Mouse (Mus musculus): ENCODE measurements around the gene Selenow. TPM values are rescaled to one million over a fixed set of nuclear protein-coding genes. Genes with fewer than 3 reads are reported as not detected.

Selenow gene
- polyA plus RNA-seq (2015; fragmentation: Nextera tagmentation; extraction: Ambion mirVana): 654 and 659 TPM in 2 replicates

- Histone ChIP-seq H3K9ac (ENCODE audit: low read length) (peak within 1 kb of the TSS; percentile 78), H3K27me3 (ENCODE audit: control insufficient read depth, insufficient read depth, low read length) (no peaks in the 10 kb centered on the region), H3K4me2 (ENCODE audit: low read depth, low read length) (peak within 1 kb of the TSS; percentile 88), H3K4me3 (ENCODE audit: low read length) (peak within 1 kb of the TSS; percentile 91), H3K9me3 (replicated peaks; ENCODE audit: control insufficient read depth, low read length) (no peaks in the 10 kb centered on the region), H3K36me3 (ENCODE audit: control insufficient read depth, insufficient read depth) (peaks cover 20% of the 10 kb centered on the region), H3K4me1 (ENCODE audit: control insufficient read depth, insufficient read depth, low read length) (peaks cover 16% of the 10 kb centered on the region), H3K27ac (ENCODE audit: low read length) (peak within 1 kb of the TSS; percentile 70)
- peak; percentile 92 for ATAC-seq (replicated peaks; ENCODE audit: extremely low read depth, insufficient read depth, low FRiP score)
- WGBS: under 1% methylated on average over 33 of the region's 33 CpGs
These were observed at the start of gene Selenow for GRCm38 (mm10) chr7:15922220-15922773. Gene Selenow (minus strand): TSS chr7:15922402.

GRCm38 (mm10) chr7:15969674-15970073, 47.5 kb upstream of the Selenow start:
- Histone ChIP-seq H3K4me3 (ENCODE audit: low read length) (no peak overlapping the region), H3K4me1 (ENCODE audit: control insufficient read depth, insufficient read depth, low read length) (peaks cover 5% of the 10 kb centered on the region), H3K9me3 (replicated peaks; ENCODE audit: control insufficient read depth, low read length) (0 out of 2 replicates have a peak, but pooled peaks cover 2% of the 10 kb centered on the region), H3K4me2 (ENCODE audit: low read depth, low read length) (no peak overlapping the region), H3K27me3 (ENCODE audit: control insufficient read depth, insufficient read depth, low read length) (no peaks in the 10 kb centered on the region), H3K36me3 (ENCODE audit: control insufficient read depth, insufficient read depth) (peaks cover 25% of the 10 kb centered on the region), H3K27ac (ENCODE audit: low read length) (no peak overlapping the region), H3K9ac (ENCODE audit: low read length) (no peak overlapping the region)
- no peak for ATAC-seq (replicated peaks; ENCODE audit: extremely low read depth, insufficient read depth, low FRiP score)
- WGBS: 79% methylated on average over 3 of the region's 3 CpGs

- no peak for ATAC-seq (replicated peaks; ENCODE audit: extremely low read depth, insufficient read depth, low FRiP score)
These were observed 46.1 kb upstream of the Selenow start for GRCm38 (mm10) chr7:15968322-15968721.

GRCm38 (mm10) chr7:15967312-15967711, 45.1 kb upstream of the Selenow start, which contains the start of gene Ehd2:
Gene Ehd2 (minus strand): TSS chr7:15967567.
- Histone ChIP-seq H3K27ac (ENCODE audit: low read length) (peak within 1 kb of the TSS; percentile 36; the same call in 1 of the 2 replicates), H3K36me3 (ENCODE audit: control insufficient read depth, insufficient read depth) (peaks cover 15% of the 10 kb centered on the region), H3K4me2 (ENCODE audit: low read depth, low read length) (peak within 1 kb of the TSS; percentile 68), H3K4me1 (ENCODE audit: control insufficient read depth, insufficient read depth, low read length) (peaks cover 25% of the 10 kb centered on the region), H3K9ac (ENCODE audit: low read length) (peak within 1 kb of the TSS; percentile 82), H3K9me3 (replicated peaks; ENCODE audit: control insufficient read depth, low read length) (0 out of 2 replicates have a peak, but pooled peaks cover 2% of the 10 kb centered on the region), H3K27me3 (ENCODE audit: control insufficient read depth, insufficient read depth, low read length) (no peaks in the 10 kb centered on the region), H3K4me3 (ENCODE audit: low read length) (peak within 1 kb of the TSS; percentile 63)
- peak; percentile 83 for ATAC-seq (replicated peaks; ENCODE audit: extremely low read depth, insufficient read depth, low FRiP score)
- under 1% methylated on average over 22 of the region's 22 CpGs for WGBS

More at GRCm38 (mm10) chr7:15968322-15968721, 46.1 kb upstream of the Selenow start:
- Histone ChIP-seq H3K9ac (ENCODE audit: low read length) (no peak overlapping the region), H3K9me3 (replicated peaks; ENCODE audit: control insufficient read depth, low read length) (0 out of 2 replicates have a peak, but pooled peaks cover 2% of the 10 kb centered on the region), H3K4me3 (ENCODE audit: low read length) (no peak overlapping the region), H3K4me2 (ENCODE audit: low read depth, low read length) (no peak overlapping the region), H3K36me3 (ENCODE audit: control insufficient read depth, insufficient read depth) (peaks cover 17% of the 10 kb centered on the region), H3K27me3 (ENCODE audit: control insufficient read depth, insufficient read depth, low read length) (no peaks in the 10 kb centered on the region), H3K4me1 (ENCODE audit: control insufficient read depth, insufficient read depth, low read length) (peaks cover 14% of the 10 kb centered on the region), H3K27ac (ENCODE audit: low read length) (no peak overlapping the region)
- 82% methylated on average over 8 of the region's 8 CpGs for WGBS

- H3K4me1 ChIP-seq (ENCODE audit: control insufficient read depth, insufficient read depth, low read length): peaks cover 33% of the 10 kb centered on the region
- peaks cover 8% of the 10 kb centered on the region for H3K36me3 ChIP-seq (ENCODE audit: control insufficient read depth, insufficient read depth)
- WGBS: 59% methylated on average over 3 of the region's 3 CpGs
- no peaks in the 10 kb centered on the region for H3K27me3 ChIP-seq (ENCODE audit: control insufficient read depth, insufficient read depth, low read length)
- no peak for ATAC-seq (replicated peaks; ENCODE audit: extremely low read depth, insufficient read depth, low FRiP score)
- peak overlapping the region; percentile 63 for H3K4me3 ChIP-seq (ENCODE audit: low read length)
- H3K27ac ChIP-seq (ENCODE audit: low read length): no peak overlapping the region
- H3K9ac ChIP-seq (ENCODE audit: low read length): peak overlapping the region; percentile 82
- H3K4me2 ChIP-seq (ENCODE audit: low read depth, low read length): peak overlapping the region; percentile 68
- 0 out of 2 replicates have a peak, but pooled peaks cover 2% of the 10 kb centered on the region for H3K9me3 ChIP-seq (replicated peaks; ENCODE audit: control insufficient read depth, low read length)
These were observed 44.3 kb upstream of the Selenow start for GRCm38 (mm10) chr7:15966489-15966888.

- H3K27ac ChIP-seq (ENCODE audit: low read length): peak overlapping the region; percentile 98
- no peaks in the 10 kb centered on the region for H3K9me3 ChIP-seq (replicated peaks; ENCODE audit: control insufficient read depth, low read length)
- peak overlapping the region; percentile 54 for H3K9ac ChIP-seq (ENCODE audit: low read length)
- peak overlapping the region; percentile 63 for H3K4me3 ChIP-seq (ENCODE audit: low read length)
- peaks cover 12% of the 10 kb centered on the region; the same call in 1 of the 2 replicates for H3K36me3 ChIP-seq (ENCODE audit: control insufficient read depth, insufficient read depth)
- ATAC-seq (replicated peaks; ENCODE audit: extremely low read depth, insufficient read depth, low FRiP score): no peak
- 71% methylated on average over 32 of the region's 32 CpGs for WGBS
- H3K27me3 ChIP-seq (ENCODE audit: control insufficient read depth, insufficient read depth, low read length): no peaks in the 10 kb centered on the region
- H3K4me1 ChIP-seq (ENCODE audit: control insufficient read depth, insufficient read depth, low read length): peaks cover 44% of the 10 kb centered on the region
- H3K4me2 ChIP-seq (ENCODE audit: low read depth, low read length): peak overlapping the region; percentile 68; the same call in 1 of the 2 replicates
These were observed 41.8 kb upstream of the Selenow start for GRCm38 (mm10) chr7:15963798-15964652.

- Histone ChIP-seq H3K9me3 (replicated peaks; ENCODE audit: control insufficient read depth, low read length) (no peaks in the 10 kb centered on the region), H3K4me2 (ENCODE audit: low read depth, low read length) (peak overlapping the region; percentile 68), H3K27me3 (ENCODE audit: control insufficient read depth, insufficient read depth, low read length) (no peaks in the 10 kb centered on the region), H3K36me3 (ENCODE audit: control insufficient read depth, insufficient read depth) (peaks cover 19% of the 10 kb centered on the region), H3K4me1 (ENCODE audit: control insufficient read depth, insufficient read depth, low read length) (peaks cover 44% of the 10 kb centered on the region), H3K27ac (ENCODE audit: low read length) (peak overlapping the region; percentile 98), H3K4me3 (ENCODE audit: low read length) (peak overlapping the region; percentile 35), H3K9ac (ENCODE audit: low read length) (peak overlapping the region; percentile 63)
- 14% methylated on average over 12 of the region's 12 CpGs for WGBS
- peak; percentile 78 for ATAC-seq (replicated peaks; ENCODE audit: extremely low read depth, insufficient read depth, low FRiP score)
These were observed 40.4 kb upstream of the Selenow start for GRCm38 (mm10) chr7:15962311-15963288.

GRCm38 (mm10) chr7:15961798-15962197, 39.6 kb upstream of the Selenow start:
- WGBS: 78% methylated on average over 7 of the region's 7 CpGs
- no peak overlapping the region for H3K4me3 ChIP-seq (ENCODE audit: low read length)
- H3K9ac ChIP-seq (ENCODE audit: low read length): peak overlapping the region; percentile 54
- ATAC-seq (replicated peaks; ENCODE audit: extremely low read depth, insufficient read depth, low FRiP score): no peak
- H3K36me3 ChIP-seq (ENCODE audit: control insufficient read depth, insufficient read depth): peaks cover 27% of the 10 kb centered on the region
- no peaks in the 10 kb centered on the region for H3K9me3 ChIP-seq (replicated peaks; ENCODE audit: control insufficient read depth, low read length)
- peak overlapping the region; percentile 68 for H3K4me2 ChIP-seq (ENCODE audit: low read depth, low read length)
- H3K27ac ChIP-seq (ENCODE audit: low read length): peak overlapping the region; percentile 98
- peaks cover 44% of the 10 kb centered on the region for H3K4me1 ChIP-seq (ENCODE audit: control insufficient read depth, insufficient read depth, low read length)
- H3K27me3 ChIP-seq (ENCODE audit: control insufficient read depth, insufficient read depth, low read length): no peaks in the 10 kb centered on the region

Measured in heart, embryonic 16.5 days (tissue).